Mouse (Mus musculus) gastrocnemius, postnatal 10 days (tissue): ENCODE data around the gene Dohh. TPM values are rescaled to one million over a fixed set of nuclear protein-coding genes. Genes with fewer than 3 reads are reported as not detected.

Experiments
- DNase-seq: peaks from one replicate; pipeline ENCODE4 v3.0.0; 2021; ENCODE audit warnings: mixed read lengths
- total RNA-seq, 2 experiments: library from RNA; stranded (reverse); gene quantifications; 2 replicates each; pipeline ENCODE4 v1.2.3; 2021

Dohh gene
- total RNA-seq, 2 experiments from 2014 or later = 40.3 to 46.7 TPM

- peak; percentile 95 for DNase-seq
Measured at GRCm38 (mm10) chr10:81356991-81357844, 27.0 kb upstream of the Dohh start, which contains the start of gene Mfsd12. TSS of gene Mfsd12 (plus strand) at chr10:81357491.

- DNase-seq = no peak
Measured at GRCm38 (mm10) chr10:81358209-81358608, 26.0 kb upstream of the Dohh start.

- DNase-seq = no peak
Measured at GRCm38 (mm10) chr10:81358841-81359240, 25.4 kb upstream of the Dohh start.

- DNase-seq = no peak
Measured at GRCm38 (mm10) chr10:81360721-81361120, 23.5 kb upstream of the Dohh start.

- DNase-seq = no peak
Measured at GRCm38 (mm10) chr10:81362336-81362949, 21.8 kb upstream of the Dohh start.

- DNase-seq = no peak
Measured at GRCm38 (mm10) chr10:81363436-81364346, 20.5 kb upstream of the Dohh start.

GRCm38 (mm10) chr10:81364666-81365065, 19.6 kb upstream of the Dohh start:
- DNase-seq = peak; percentile 49

- no peak for DNase-seq
Measured at GRCm38 (mm10) chr10:81365073-81365472, 19.2 kb upstream of the Dohh start.

GRCm38 (mm10) chr10:81365672-81366476, 18.4 kb upstream of the Dohh start, which contains the start of gene 4930404N11Rik:
TSS of gene 4930404N11Rik (minus strand) at chr10:81365816.
- no peak for DNase-seq

GRCm38 (mm10) chr10:81366477-81367206, 17.6 kb upstream of the Dohh start:
- no peak for DNase-seq

- DNase-seq = no peak
Measured at GRCm38 (mm10) chr10:81367207-81367495, 17.1 kb upstream of the Dohh start.

- no peak for DNase-seq
Measured at GRCm38 (mm10) chr10:81375322-81375721, 8.9 kb upstream of the Dohh start.

GRCm38 (mm10) chr10:81376561-81377361, 7.5 kb upstream of the Dohh start:
- DNase-seq = no peak

- no peak for DNase-seq
Measured at GRCm38 (mm10) chr10:81377362-81377664, 6.9 kb upstream of the Dohh start.

GRCm38 (mm10) chr10:81377793-81378552, 6.3 kb upstream of the Dohh start, which contains the start of gene Fzr1:
TSS of gene Fzr1 (minus strand) at chr10:81378516.
- no peak for DNase-seq

- peak; percentile 100 for DNase-seq
Measured at GRCm38 (mm10) chr10:81378553-81379182, 5.6 kb upstream of the Dohh start.

GRCm38 (mm10) chr10:81379183-81379553, 5.1 kb upstream of the Dohh start:
- DNase-seq = no peak

GRCm38 (mm10) chr10:81379809-81380378, 4.3 kb upstream of the Dohh start:
- DNase-seq = no peak

GRCm38 (mm10) chr10:81382039-81382438, 2.2 kb upstream of the Dohh start:
- no peak for DNase-seq
